38 mouse cellular contexts compared by ENCODE assay signal in the genomic region with DNA sequence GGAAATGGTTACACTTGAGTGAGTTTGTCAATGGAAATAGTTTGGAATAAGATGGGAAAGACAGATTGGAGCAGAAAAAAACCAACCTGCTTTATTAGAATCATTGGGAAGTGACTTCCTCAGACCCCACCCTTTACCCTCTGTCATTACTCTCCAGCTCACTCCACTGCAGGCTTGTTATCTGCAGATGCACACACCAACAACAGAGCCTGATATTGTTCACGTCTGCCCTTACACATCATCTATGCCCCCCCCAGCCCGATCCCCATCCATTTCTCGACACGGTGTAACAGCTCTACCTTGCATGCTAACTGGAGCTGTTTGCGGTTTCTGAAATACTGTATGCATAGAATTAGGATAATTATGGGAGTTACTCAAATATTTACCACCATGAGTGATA. TPM values are rescaled to one million over a fixed set of nuclear protein-coding genes. Genes with fewer than 3 reads are reported as not detected.
A peak's percentile ranks its signal among the peaks of the same experiment; 100 is the strongest.
DNase-seq lines count a peak whose midpoint lies in the region; ATAC-seq and TF ChIP-seq lines count a peak whose summit lies in the region.
"Had no signal": no experiment of that assay in that cellular context is flagged by ENCODE, and none has a peak within 500 bp of the region (broad histone marks: within the 10 kb centered on the region; RNA-seq: fewer than 3 reads in every experiment).

No protein-coding gene starts in this region.

- no peak overlapping the region for H3K4me2 ChIP-seq in stomach, embryonic 15.5 days
- no peak overlapping the region for H3K4me2 ChIP-seq in stomach, postnatal 0 days (replicated peaks; ENCODE audit: low read depth)
- peak overlapping the region; percentile 49 for H3K4me2 ChIP-seq in liver, embryonic 14.5 days (ENCODE audit: low read depth)
- H3K4me2 ChIP-seq: forebrain, embryonic 15.5 days; limb, embryonic 15.5 days; lung, embryonic 15.5 days; midbrain, embryonic 12.5 days; neural tube, embryonic 13.5 days had no signal

- H3K27ac ChIP-seq in stomach, embryonic 15.5 days = no peak overlapping the region
- H3K27ac ChIP-seq in stomach, postnatal 0 days (replicated peaks) = no peak overlapping the region
- no peak overlapping the region for H3K27ac ChIP-seq in liver, embryonic 14.5 days
- H3K27ac ChIP-seq: forebrain, embryonic 15.5 days; layer of hippocampus, adult 2 months; limb, embryonic 15.5 days; lung, embryonic 15.5 days; midbrain, embryonic 12.5 days; neural tube, embryonic 13.5 days had no signal

- peak; percentile 72; the same call in 1 of the 2 replicates for ATAC-seq in stomach, embryonic 15.5 days (ENCODE audit: insufficient read depth, low FRiP score, low read depth)
- ATAC-seq in stomach, postnatal 0 days (ENCODE audit: low FRiP score, low TSS enrichment) = no peak
- peak; percentile 77 for ATAC-seq in erythroid progenitor cell, adult 5-6 weeks (replicated peaks; ENCODE audit: low FRiP score, poor library complexity, severe bottlenecking)
- ATAC-seq in liver, embryonic 14.5 days (ENCODE audit: insufficient read depth) = peak; percentile 97
- ATAC-seq in megakaryocyte-erythroid progenitor cell, adult 5-6 weeks (replicated peaks; ENCODE audit: low FRiP score, low TSS enrichment, poor library complexity, severe bottlenecking) = peak; percentile 96
- ATAC-seq: forebrain, embryonic 15.5 days; hindbrain, embryonic 16.5 days had no signal

- no peaks in the 10 kb centered on the region for H3K27me3 ChIP-seq in stomach, embryonic 15.5 days (replicated peaks)
- no peaks in the 10 kb centered on the region for H3K27me3 ChIP-seq in stomach, postnatal 0 days (ENCODE audit: control insufficient read depth, insufficient read depth, low read length)
- no peaks in the 10 kb centered on the region for H3K27me3 ChIP-seq in liver, embryonic 14.5 days (ENCODE audit: control insufficient read depth, insufficient read depth, low read length)
- H3K27me3 ChIP-seq: forebrain, embryonic 15.5 days; limb, embryonic 15.5 days; lung, embryonic 15.5 days; midbrain, embryonic 12.5 days; neural tube, embryonic 13.5 days had no signal

- no peak for DNase-seq in stomach, postnatal 0 days (ENCODE audit: low spot score)
- peak; percentile 40 to 52 (median 42) for DNase-seq in liver, embryonic 14.5 days (ENCODE audit: low read depth in 3 of 3, low spot score in 3 of 3)
- no peak for DNase-seq in left cerebral cortex, adult 11 months (ENCODE audit: low spot score)
- no peak for DNase-seq in adrenal gland, adult 2 months
- DNase-seq in right cerebral cortex, adult 2 months (ENCODE audit: low spot score in 2 of 2) = no peak
- DNase-seq: adrenal gland, adult 8-10 months; cerebellum, adult 18-20 months; cerebellum, postnatal 10 days; kidney, adult 18-20 months; kidney, postnatal 36 days; left cerebral cortex, postnatal 4 days; retina, postnatal 1 day; right cerebral cortex, postnatal 25 days; thymus, adult 2 months; thymus, postnatal 36 days had no signal

- 86% methylated on average over 5 of the region's 5 CpGs for WGBS in stomach, embryonic 15.5 days
- 76% methylated on average over 5 of the region's 5 CpGs for WGBS in stomach, postnatal 0 days
- 18% methylated on average over 5 of the region's 5 CpGs for WGBS in liver, embryonic 14.5 days (ENCODE audit: insufficient replicate concordance)

- no peaks in the 10 kb centered on the region for H3K36me3 ChIP-seq in stomach, embryonic 15.5 days
- no peaks in the 10 kb centered on the region for H3K36me3 ChIP-seq in stomach, postnatal 0 days (ENCODE audit: control insufficient read depth, insufficient read depth, low read length)
- no peaks in the 10 kb centered on the region for H3K36me3 ChIP-seq in liver, embryonic 14.5 days (replicated peaks; ENCODE audit: control insufficient read depth, insufficient read depth, low read depth)
- H3K36me3 ChIP-seq: forebrain, embryonic 15.5 days; limb, embryonic 15.5 days; lung, embryonic 15.5 days; midbrain, embryonic 12.5 days; neural tube, embryonic 13.5 days had no signal

- H3K9ac ChIP-seq in stomach, embryonic 15.5 days = no peak overlapping the region
- H3K9ac ChIP-seq in stomach, postnatal 0 days (ENCODE audit: low read length) = no peak overlapping the region
- H3K9ac ChIP-seq in liver, embryonic 14.5 days (replicated peaks) = 0 out of 2 replicates have a peak overlapping the region, but pooled peaks have one; percentile 9
- H3K9ac ChIP-seq: forebrain, embryonic 15.5 days; limb, embryonic 15.5 days; lung, embryonic 15.5 days; midbrain, embryonic 12.5 days; neural tube, embryonic 13.5 days had no signal

- no peak for TF ChIP-seq EP300 in stomach, postnatal 0 days (optimal IDR thresholded peaks at IDR 0.05)
- peak; percentile 77 for TF ChIP-seq EP300 in liver, embryonic 14.5 days (IDR thresholded peaks at IDR 0.05; ENCODE audit: low read depth)

- no peak for TF ChIP-seq CTCF in stomach, postnatal 0 days (IDR thresholded peaks at IDR 0.05; ENCODE audit: low read depth)
- TF ChIP-seq CTCF in liver, embryonic 14.5 days (IDR thresholded peaks at IDR 0.05; ENCODE audit: low read depth) = no peak

- H3K4me1 ChIP-seq in stomach, embryonic 15.5 days = no peaks in the 10 kb centered on the region
- no peaks in the 10 kb centered on the region for H3K4me1 ChIP-seq in stomach, postnatal 0 days (replicated peaks; ENCODE audit: control insufficient read depth, insufficient read depth)
- peaks cover 14 to 17% of the 10 kb centered on the region in 2 experiments; a peak in 3 of 4 replicates for H3K4me1 ChIP-seq in liver, embryonic 14.5 days (replicated peaks; ENCODE audit: control insufficient read depth in 2 of 2, insufficient read depth in 2 of 2, low read length in 1 of 2)
- H3K4me1 ChIP-seq: forebrain, embryonic 15.5 days; limb, embryonic 15.5 days; lung, embryonic 15.5 days; midbrain, embryonic 12.5 days; neural tube, embryonic 13.5 days had no signal

- H3K9me3 ChIP-seq in stomach, embryonic 15.5 days = no peaks in the 10 kb centered on the region
- H3K9me3 ChIP-seq in stomach, postnatal 0 days (ENCODE audit: control insufficient read depth, low read length) = no peaks in the 10 kb centered on the region
- no peaks in the 10 kb centered on the region for H3K9me3 ChIP-seq in liver, embryonic 14.5 days (ENCODE audit: control insufficient read depth, low read length)
- H3K9me3 ChIP-seq: forebrain, embryonic 15.5 days; limb, embryonic 15.5 days; lung, embryonic 15.5 days; midbrain, embryonic 12.5 days had no signal

- no peak overlapping the region for H3K4me3 ChIP-seq in stomach, embryonic 15.5 days (replicated peaks)
- no peak overlapping the region for H3K4me3 ChIP-seq in stomach, postnatal 0 days (ENCODE audit: low read depth, low read length)
- H3K4me3 ChIP-seq in liver, embryonic 14.5 days (ENCODE audit: insufficient read depth in 1 of 2, low read depth in 2 of 2, low read length in 2 of 2) = 0 out of 4 replicates have a peak overlapping the region, but pooled peaks of 1 of the 2 experiments have one; percentile 3
- H3K4me3 ChIP-seq: forebrain, embryonic 15.5 days; layer of hippocampus, adult 2 months; limb, embryonic 15.5 days; lung, embryonic 15.5 days; midbrain, embryonic 12.5 days; neural tube, embryonic 13.5 days had no signal

RNA-seq across cellular contexts. Expression of a gene that starts 12.2 kb away (rescaled TPM):
- polyA plus RNA-seq in stomach, embryonic 15.5 days (2015; fragmentation: Nextera tagmentation; extraction: Ambion mirVana) = not detected in 2 replicates
- polyA plus RNA-seq in stomach, postnatal 0 days (2015; fragmentation: Nextera tagmentation; extraction: Ambion mirVana) = not detected in 2 replicates
- not detected in 2 replicates for total RNA-seq in erythroid progenitor cell, adult 5-6 weeks (2015; ENCODE audit: low replicate concordance)
- total RNA-seq in erythroid progenitor cell, adult 5-6 weeks (2017; ENCODE audit: low replicate concordance) = not detected in 2 replicates
- not detected in 2 replicates for polyA plus RNA-seq in liver, embryonic 14.5 days (2012; rRNA removed)
- not detected in 2 replicates for polyA plus RNA-seq in liver, embryonic 14.5 days (2014; fragmentation: Nextera tagmentation; extraction: Ambion mirVana)
- not detected in 2 replicates for total RNA-seq in megakaryocyte-erythroid progenitor cell, adult 5-6 weeks (2014; fragmentation: Nextera tagmentation)
- total RNA-seq in megakaryocyte-erythroid progenitor cell, adult 5-6 weeks (2017) = not detected in 2 replicates
- not detected for total RNA-seq in adrenal gland, adult 2 months (2021)
- polyA plus RNA-seq in adrenal gland, adult 2 months (2012; rRNA removed) = not detected in 2 replicates
- total RNA-seq: adrenal gland, adult 8-10 months; adrenal gland, postnatal 4 days; gastrocnemius, adult 8-10 months; heart, postnatal 25 days; layer of hippocampus, adult 2 months; layer of hippocampus, postnatal 25 days; left cerebral cortex, postnatal 4 days; megakaryocyte, adult 5-6 weeks; midbrain, postnatal 0 days had no signal
- polyA plus RNA-seq: cortical plate, adult 2 months; embryonic facial prominence, embryonic 14.5 days; forebrain, embryonic 15.5 days; gonadal fat pad, adult 2 months; heart, embryonic 14.5 days; hindbrain, embryonic 11.5 days; hindbrain, embryonic 16.5 days; intestine, embryonic 14.5 days; kidney, embryonic 16.5 days; limb, embryonic 15.5 days; lung, embryonic 15.5 days; midbrain, embryonic 12.5 days; midbrain, postnatal 0 days; neural tube, embryonic 13.5 days; thymus, adult 2 months had no signal

RNA-seq across cellular contexts. Expression of a gene that starts 55.1 kb away (rescaled TPM):
- not detected in 2 replicates for polyA plus RNA-seq in stomach, embryonic 15.5 days (2015; fragmentation: Nextera tagmentation; extraction: Ambion mirVana)
- polyA plus RNA-seq in stomach, postnatal 0 days (2015; fragmentation: Nextera tagmentation; extraction: Ambion mirVana) = not detected in 2 replicates
- total RNA-seq in erythroid progenitor cell, adult 5-6 weeks (2015; ENCODE audit: low replicate concordance) = not detected in 2 replicates
- 2.5 TPM in 1 of 2 replicates, not detected in the other for total RNA-seq in erythroid progenitor cell, adult 5-6 weeks (2017; ENCODE audit: low replicate concordance)
- 0.06 and 0.08 TPM in 2 replicates for polyA plus RNA-seq in liver, embryonic 14.5 days (2012; rRNA removed)
- not detected in 2 replicates for polyA plus RNA-seq in liver, embryonic 14.5 days (2014; fragmentation: Nextera tagmentation; extraction: Ambion mirVana)
- total RNA-seq in megakaryocyte-erythroid progenitor cell, adult 5-6 weeks (2014; fragmentation: Nextera tagmentation) = 0.24 and 2.2 TPM in 2 replicates
- 0.38 and 1.5 TPM in 2 replicates for total RNA-seq in megakaryocyte-erythroid progenitor cell, adult 5-6 weeks (2017)
- not detected for total RNA-seq in adrenal gland, adult 2 months (2021)
- not detected in 2 replicates for polyA plus RNA-seq in adrenal gland, adult 2 months (2012; rRNA removed)
- total RNA-seq: adrenal gland, adult 8-10 months; gastrocnemius, adult 8-10 months; heart, postnatal 25 days; layer of hippocampus, adult 2 months; layer of hippocampus, postnatal 25 days; left cerebral cortex, postnatal 4 days; megakaryocyte, adult 5-6 weeks; midbrain, postnatal 0 days had no signal
- polyA plus RNA-seq: cortical plate, adult 2 months; embryonic facial prominence, embryonic 14.5 days; forebrain, embryonic 15.5 days; gonadal fat pad, adult 2 months; heart, embryonic 14.5 days; hindbrain, embryonic 11.5 days; hindbrain, embryonic 16.5 days; intestine, embryonic 14.5 days; kidney, embryonic 16.5 days; limb, embryonic 15.5 days; lung, embryonic 15.5 days; midbrain, embryonic 12.5 days; midbrain, postnatal 0 days; neural tube, embryonic 13.5 days; thymus, adult 2 months had no signal

Comparison
In these comparisons a context has a peak if more than half of its experiments do, and no peak if none do; other contexts are left out.
1. DNase-seq: peak in liver, embryonic 14.5 days (3 of 3); none in stomach, postnatal 0 days (single experiment), left cerebral cortex, adult 11 months (single experiment), adrenal gland, adult 2 months (single experiment) and right cerebral cortex, adult 2 months (0 of 2).